In genomic region chr5:151166266-151166665, GRCm38 (mm10) we compare ENCODE assay signal across 9 mouse cellular contexts.
DNase-seq lines count a peak whose midpoint lies in the region; ATAC-seq and TF ChIP-seq lines count a peak whose summit lies in the region.
"Had no signal": no experiment of that assay in that cellular context is flagged by ENCODE, and none has a peak within 500 bp of the region (broad histone marks: within the 10 kb centered on the region; RNA-seq: fewer than 3 reads in every experiment).

No protein-coding gene starts in this region.

- peaks cover 51% of the 10 kb centered on the region for H3K4me1 ChIP-seq in lung, embryonic 15.5 days
- H3K4me1 ChIP-seq in hindbrain, embryonic 10.5 days (replicated peaks): peaks cover 18% of the 10 kb centered on the region

- intact Hi-C loops in gastrocnemius, postnatal 14 days (cut with DNase I; ENCODE audit: low total_unique reads): no loop called here
- intact Hi-C loops in heart, postnatal 36 days (cut with DNase I): no loop called here

- H3K9me3 ChIP-seq in lung, embryonic 15.5 days: no peaks in the 10 kb centered on the region
- H3K9me3 ChIP-seq in hindbrain, embryonic 10.5 days: no peaks in the 10 kb centered on the region

- no peak for TF ChIP-seq CTCF in layer of hippocampus, adult 2 months (conservative IDR thresholded peaks at IDR 0.05)

- 30% methylated on average over 5 of the region's 5 CpGs for WGBS in lung, embryonic 15.5 days
- 83% methylated on average over 5 of the region's 5 CpGs for WGBS in hindbrain, embryonic 10.5 days

- H3K4me2 ChIP-seq in lung, embryonic 15.5 days: no peak overlapping the region

- H3K4me3 ChIP-seq in layer of hippocampus, adult 2 months: no peak overlapping the region
- H3K4me3 ChIP-seq in lung, embryonic 15.5 days: no peak overlapping the region
- no peak overlapping the region for H3K4me3 ChIP-seq in hindbrain, embryonic 10.5 days

- no peak for DNase-seq in layer of hippocampus, adult 2 months (ENCODE audit: low spot score in 2 of 2)
- DNase-seq in layer of hippocampus, adult 9-10 months (ENCODE audit: low spot score): no peak
- peak; percentile 38 for DNase-seq in gastrocnemius, postnatal 14 days
- DNase-seq in heart, postnatal 36 days: peak; percentile 66 to 72
- no peak for DNase-seq in hindbrain, embryonic 10.5 days (ENCODE audit: low spot score)

- H3K36me3 ChIP-seq in lung, embryonic 15.5 days: no peaks in the 10 kb centered on the region
- no peaks in the 10 kb centered on the region for H3K36me3 ChIP-seq in hindbrain, embryonic 10.5 days

- ATAC-seq in lung, embryonic 15.5 days (ENCODE audit: borderline replicate concordance, extremely low read depth, low FRiP score, low TSS enrichment): peak; percentile 65
- no peak; the same call in 1 of the 2 replicates for ATAC-seq in frontal cortex, adult (ENCODE audit: low TSS enrichment)
- no peak for ATAC-seq in megakaryocyte-erythroid progenitor cell, adult 5-6 weeks (replicated peaks; ENCODE audit: low FRiP score, low TSS enrichment, poor library complexity, severe bottlenecking)

- H3K27ac ChIP-seq in layer of hippocampus, adult 2 months: peak overlapping the region; percentile 73
- peak overlapping the region; percentile 90 for H3K27ac ChIP-seq in lung, embryonic 15.5 days
- H3K27ac ChIP-seq in hindbrain, embryonic 10.5 days: no peak overlapping the region
- H3K27ac ChIP-seq: liver, embryonic 14.5 days had no signal

- no peak overlapping the region for H3K9ac ChIP-seq in lung, embryonic 15.5 days
- H3K9ac ChIP-seq: liver, embryonic 14.5 days had no signal

- H3K27me3 ChIP-seq in lung, embryonic 15.5 days: no peaks in the 10 kb centered on the region
- H3K27me3 ChIP-seq in hindbrain, embryonic 10.5 days (ENCODE audit: insufficient read depth, poor library complexity, severe bottlenecking): no peaks in the 10 kb centered on the region

Comparison
In these comparisons a context has a peak if more than half of its experiments do, and no peak if none do; other contexts are left out.
1. DNase-seq: peak in gastrocnemius, postnatal 14 days (single experiment) and heart, postnatal 36 days (2 of 2); none in layer of hippocampus, adult 2 months (0 of 2), layer of hippocampus, adult 9-10 months (single experiment) and hindbrain, embryonic 10.5 days (single experiment).